Mouse (Mus musculus): ENCODE measurements around the gene Dpf3.

DNA sequence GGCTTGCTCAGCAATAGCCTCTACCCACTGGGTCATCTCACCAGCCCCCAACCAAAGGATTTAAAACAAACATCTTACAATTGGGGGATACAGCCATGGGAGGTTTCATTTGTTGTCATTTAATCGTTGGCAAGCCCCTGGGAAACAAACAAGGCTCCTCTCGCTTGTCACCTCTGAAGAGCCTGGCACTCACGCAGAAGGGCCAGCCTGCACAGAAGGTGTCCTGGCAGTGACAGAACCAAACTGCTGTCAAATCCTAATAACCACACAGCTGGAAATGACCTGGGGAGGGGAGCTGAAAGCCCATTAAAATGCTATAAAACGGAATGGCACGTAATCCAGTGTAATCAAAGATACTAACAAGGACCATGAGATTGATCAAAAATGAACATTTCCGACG lies 114.4 kb downstream of the Dpf3 start:
- no peak for TF ChIP-seq CTCF (IDR thresholded peaks at IDR 0.05; ENCODE audit: control insufficient read depth, insufficient read depth, insufficient replicate concordance, low read depth, low read length)
- TF ChIP-seq POLR2A (IDR thresholded peaks at IDR 0.05; ENCODE audit: control insufficient read depth, low read depth, low read length) = no peak

Data from testis, adult 2 months (tissue).